Mouse (Mus musculus) liver, embryonic 14.5 days (tissue): ENCODE measurements at regions not wholly inside any gene's neighbourhood (a gene's known extent, or its start where the extent isn't known, plus 50 kb on each side); places are given as distances from the start of the nearest gene placed in this dataset.

ENCODE experiments used
- ATAC-seq: fragments of 200-750 bp; cut with Nextera tagmentation; 2 replicates; pipeline ENCODE4 v1.8.0; 2017; ENCODE audit warnings: moderate number of reproducible peaks, mild to moderate bottlenecking, moderate library complexity; ENCODE audit not compliant: insufficient read depth
- DNase-seq, 3 experiments: peaks; one replicate each; pipeline ENCODE4 v3.0.0-alpha.2; 2012 to 2013; ENCODE audit warnings: low read depth in 3 of 3, low spot score in 3 of 3
- H3K27ac ChIP-seq: fragments of 300-500 bp; sonication (generic); 2 replicates; pipeline ENCODE4 v1.5.1; 2014; ENCODE audit warnings: moderate library complexity, mild to moderate bottlenecking, control low read depth, inconsistent platforms
- H3K27me3 ChIP-seq: fragments of 300-500 bp; sonication (generic); 2 replicates; pipeline ENCODE4 v1.6.1; 2014; ENCODE audit warnings: mild to moderate bottlenecking, low read length, moderate library complexity; ENCODE audit not compliant: control insufficient read depth, insufficient read depth
- H3K36me3 ChIP-seq: fragments of 300-500 bp; sonication (generic); replicated peaks from 2 replicates; pipeline ENCODE4 v1.6.1; 2014; ENCODE audit warnings: low read depth; ENCODE audit not compliant: control insufficient read depth, insufficient read depth
- H3K4me1 ChIP-seq, 2 experiments: fragments of 200-500 bp in 1 of 2; fragments of 300-500 bp in 1 of 2; sonication (generic) in 1 of 2; replicated peaks; 2 replicates each; pipeline ENCODE4 v1.6.1; 2012 to 2014; ENCODE audit warnings: antibody characterized with exemption in 1 of 2, inconsistent platforms in 1 of 2, low read length in 1 of 2; ENCODE audit not compliant: control insufficient read depth in 2 of 2, insufficient read depth in 2 of 2
- H3K4me2 ChIP-seq: fragments of 300-500 bp; sonication (generic); 2 replicates; pipeline ENCODE4 v1.6.1; 2014; ENCODE audit warnings: low read depth, mild to moderate bottlenecking, control low read depth, moderate library complexity
- H3K4me3 ChIP-seq, 2 experiments: fragments of 200-500 bp in 1 of 2; fragments of 300-500 bp in 1 of 2; sonication (generic) in 1 of 2; 2 replicates each; pipeline ENCODE4 v1.5.1; 2012 to 2014; ENCODE audit warnings: low read depth in 2 of 2, low read length in 2 of 2, mild to moderate bottlenecking in 2 of 2, control low read depth in 1 of 2, inconsistent platforms in 1 of 2, moderate library complexity in 1 of 2; ENCODE audit not compliant: insufficient read depth in 1 of 2
- H3K9ac ChIP-seq: fragments of 300-500 bp; sonication (generic); replicated peaks from 2 replicates; pipeline ENCODE4 v1.6.1; 2014; ENCODE audit warnings: mild to moderate bottlenecking, control low read depth, moderate library complexity
- H3K9me3 ChIP-seq: fragments of 300-500 bp; sonication (generic); 2 replicates; pipeline ENCODE4 v1.6.1; 2016; ENCODE audit warnings: low read length, mixed read lengths; ENCODE audit not compliant: control insufficient read depth
- CTCF ChIP-seq: IDR thresholded peaks from 2 replicates; pipeline ENCODE4 v1.5.1; 2016; ENCODE audit warnings: antibody characterized with exemption, low read depth, control low read depth
- EP300 ChIP-seq: IDR thresholded peaks from 2 replicates; pipeline ENCODE4 v1.6.1; 2016; ENCODE audit warnings: antibody characterized with exemption, low read depth
- WGBS: fragments of 180-500 bp; shearing (Covaris S2); extraction: QIAGEN DNeasy Blood & Tissue Kit; methylation state at CpG from one replicate; pipeline ENCODE4 v1.1.7; 2014; ENCODE audit not compliant: insufficient replicate concordance; 5-methylcytosine and 5-hydroxymethylcytosine counted together

- 60% methylated on average over 14 of the region's 14 CpGs for WGBS
- no peak for TF ChIP-seq CTCF
- TF ChIP-seq EP300, result no peak
- DNase-seq, result no peak
- ATAC-seq, result no peak
- Histone ChIP-seq H3K27me3 (no peaks in the 10 kb centered on the region), H3K9ac (no peak overlapping the region), H3K27ac (no peak overlapping the region), H3K9me3 (no peaks in the 10 kb centered on the region), H3K4me1 (no peaks in the 10 kb centered on the region), H3K36me3 (no peaks in the 10 kb centered on the region), H3K4me2 (no peak overlapping the region), H3K4me3 (no peak overlapping the region)
Measured at GRCm38 (mm10) chr13:38779984-38780629, 121.2 kb upstream of the Eef1e1 start.

DNA sequence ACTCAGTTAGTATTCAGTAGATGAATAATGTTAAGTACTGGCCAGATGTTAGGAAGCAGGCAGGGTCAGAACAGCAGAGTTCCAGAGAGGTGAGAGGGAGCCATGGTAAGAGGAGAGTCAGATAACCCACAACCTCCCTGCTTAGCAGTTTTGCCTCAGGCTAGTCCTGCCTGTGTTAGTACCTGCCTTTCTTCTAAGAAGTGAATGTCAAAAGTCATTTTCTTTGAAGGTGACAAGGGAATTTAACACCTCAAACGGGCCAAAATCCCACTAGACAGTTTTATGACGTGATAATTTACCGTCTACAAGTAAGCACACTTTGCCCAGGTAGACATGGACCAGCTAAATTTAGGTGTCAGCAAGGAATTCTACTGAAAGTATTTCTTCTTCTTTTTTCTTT lies 117.7 kb upstream of the Eef1e1 start:
- H3K9ac ChIP-seq, result no peak overlapping the region
- no peak for TF ChIP-seq EP300
- TF ChIP-seq CTCF, result no peak
- no peaks in the 10 kb centered on the region for H3K36me3 ChIP-seq
- no peak overlapping the region for H3K27ac ChIP-seq
- no peak for DNase-seq
- no peaks in the 10 kb centered on the region for H3K27me3 ChIP-seq
- H3K4me3 ChIP-seq, result no peak overlapping the region
- 56% methylated on average over 3 of the region's 3 CpGs for WGBS
- H3K4me1 ChIP-seq, result no peaks in the 10 kb centered on the region
- no peaks in the 10 kb centered on the region for H3K9me3 ChIP-seq
- ATAC-seq, result no peak
- no peak overlapping the region for H3K4me2 ChIP-seq

- DNase-seq, result no peak
- ATAC-seq, result no peak
- Histone ChIP-seq H3K27ac (no peak overlapping the region), H3K4me2 (no peak overlapping the region), H3K4me3 (no peak overlapping the region), H3K9me3 (no peaks in the 10 kb centered on the region), H3K9ac (no peak overlapping the region), H3K36me3 (no peaks in the 10 kb centered on the region), H3K27me3 (no peaks in the 10 kb centered on the region), H3K4me1 (no peaks in the 10 kb centered on the region)
- TF ChIP-seq CTCF, result no peak
- no peak for TF ChIP-seq EP300
- WGBS, result 63% methylated on average over 6 of the region's 6 CpGs
Measured at GRCm38 (mm10) chr13:38772996-38773395, 114.1 kb upstream of the Eef1e1 start.

DNA sequence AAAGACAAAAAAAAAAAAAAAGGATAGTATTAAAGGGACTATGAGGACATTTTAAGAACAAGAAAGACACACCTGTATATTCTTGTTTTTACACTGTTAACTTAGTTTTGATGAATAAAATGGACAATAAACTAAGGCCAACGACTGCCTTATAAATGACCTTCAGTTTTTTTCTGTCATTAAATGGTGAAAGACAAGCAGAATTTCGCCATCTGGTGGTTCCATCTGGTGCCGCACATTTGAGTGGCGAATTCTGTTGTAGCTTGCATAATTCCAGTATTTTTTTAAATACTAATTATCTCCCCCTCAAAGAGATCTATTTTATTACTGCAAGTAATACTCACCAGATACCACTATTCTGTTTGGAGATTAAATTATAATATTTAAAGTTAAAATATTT lies 107.3 kb upstream of the Eef1e1 start:
- Histone ChIP-seq H3K9ac (no peak overlapping the region), H3K36me3 (no peaks in the 10 kb centered on the region), H3K4me1 (no peaks in the 10 kb centered on the region), H3K27ac (no peak overlapping the region), H3K4me3 (no peak overlapping the region), H3K4me2 (no peak overlapping the region), H3K9me3 (no peaks in the 10 kb centered on the region), H3K27me3 (no peaks in the 10 kb centered on the region)
- TF ChIP-seq CTCF (peak; percentile 17; the same call in 1 of the 2 replicates), EP300 (no peak)
- WGBS, result 24% methylated on average over 4 of the region's 4 CpGs
- ATAC-seq (no peak), DNase-seq (no peak)

GRCm38 (mm10) chr13:38760261-38760660 lies 101.4 kb upstream of the Eef1e1 start:
- 61% methylated on average over 3 of the region's 3 CpGs for WGBS
- H3K4me1 ChIP-seq, result no peaks in the 10 kb centered on the region
- H3K9me3 ChIP-seq, result no peaks in the 10 kb centered on the region
- H3K9ac ChIP-seq, result no peak overlapping the region
- DNase-seq, result no peak
- H3K27ac ChIP-seq, result no peak overlapping the region
- TF ChIP-seq EP300, result no peak
- no peak for TF ChIP-seq CTCF
- no peak overlapping the region for H3K4me2 ChIP-seq
- H3K27me3 ChIP-seq, result no peaks in the 10 kb centered on the region
- no peak overlapping the region for H3K4me3 ChIP-seq
- no peaks in the 10 kb centered on the region for H3K36me3 ChIP-seq
- ATAC-seq, result no peak
